Mouse (Mus musculus) frontal cortex, postnatal 10 days (tissue): ENCODE measurements at regions not wholly inside any gene's neighbourhood (a gene's known extent, or its start where the extent isn't known, plus 50 kb on each side); places are given as distances from the start of the nearest gene placed in this dataset.

ENCODE experiments used
- DNase-seq, 2 experiments: peaks; one replicate each; pipeline ENCODE4 v3.0.0; 2022; ENCODE audit warnings: low spot score in 2 of 2, mixed read lengths in 1 of 2

DNA sequence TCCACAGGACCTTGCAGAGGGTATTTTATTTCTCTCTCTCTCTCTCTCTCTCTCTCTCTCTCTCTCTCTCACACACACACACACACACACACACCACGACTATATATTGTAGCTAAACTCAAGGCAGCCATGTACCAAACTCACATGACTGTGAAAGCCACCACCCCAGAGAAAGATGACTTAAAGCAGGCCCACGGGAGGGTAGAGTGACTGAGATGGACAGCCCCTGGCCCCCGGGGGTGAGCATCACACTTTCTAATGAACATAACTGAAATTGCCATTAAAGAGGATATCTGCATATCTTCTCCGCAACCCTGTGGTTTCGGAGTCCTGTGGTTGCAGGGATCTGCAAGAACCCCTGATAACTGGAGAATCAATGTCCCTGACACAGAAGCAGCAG is 197.1 kb upstream of the Spdye4c start:
- DNase-seq, result no peak

DNA sequence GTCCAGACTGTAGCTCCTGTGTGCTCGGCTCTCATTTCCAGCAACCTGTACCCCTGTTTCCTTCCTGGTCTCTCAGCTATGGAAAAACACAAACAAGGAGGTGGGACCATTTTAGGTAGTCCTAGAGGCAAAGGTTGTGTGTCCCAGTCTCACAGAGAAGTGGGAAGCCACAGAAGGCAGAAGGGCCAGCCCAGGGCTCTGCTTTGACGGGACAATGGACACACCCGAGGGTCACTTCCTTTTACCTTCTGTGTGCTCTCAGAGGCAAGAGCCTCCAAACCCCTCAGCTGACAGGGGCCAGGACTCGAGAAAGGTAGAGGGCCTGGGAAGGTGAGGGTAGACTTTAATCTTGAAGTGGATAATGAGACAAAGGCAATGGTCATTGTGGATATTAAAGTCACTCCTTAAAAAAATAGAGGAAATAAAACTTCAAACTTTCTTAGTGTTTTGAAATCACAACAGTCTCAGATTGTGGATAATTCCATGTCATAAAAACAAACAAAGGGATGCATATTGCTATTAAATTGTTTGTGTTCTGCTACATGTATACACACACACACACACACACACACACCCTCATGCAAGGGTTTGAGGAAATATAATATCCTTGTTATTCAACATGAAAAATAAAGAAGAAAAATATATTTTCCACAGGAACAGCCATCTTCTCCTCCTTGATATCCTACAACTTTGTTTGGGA is 195.6 kb upstream of the Spdye4c start:
- no peak for DNase-seq

DNA sequence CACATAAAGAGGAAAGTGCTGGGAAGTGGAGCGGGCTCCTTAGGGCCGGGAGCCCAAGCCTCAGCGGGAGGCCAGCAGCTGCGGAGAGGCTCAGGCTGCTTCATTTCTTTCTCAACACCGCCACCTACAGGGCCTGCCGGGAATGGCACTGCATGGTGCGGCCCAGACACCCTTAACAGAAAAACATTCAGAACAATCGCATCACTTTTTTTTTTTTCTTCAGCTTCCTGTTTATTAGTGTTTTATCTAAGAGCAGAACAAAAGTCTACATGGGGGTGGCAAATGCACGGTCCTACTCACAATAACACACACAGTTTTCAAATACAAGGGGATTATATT is 195.0 kb upstream of the Spdye4c start:
- DNase-seq, result peak; percentile 77 to 90

DNA sequence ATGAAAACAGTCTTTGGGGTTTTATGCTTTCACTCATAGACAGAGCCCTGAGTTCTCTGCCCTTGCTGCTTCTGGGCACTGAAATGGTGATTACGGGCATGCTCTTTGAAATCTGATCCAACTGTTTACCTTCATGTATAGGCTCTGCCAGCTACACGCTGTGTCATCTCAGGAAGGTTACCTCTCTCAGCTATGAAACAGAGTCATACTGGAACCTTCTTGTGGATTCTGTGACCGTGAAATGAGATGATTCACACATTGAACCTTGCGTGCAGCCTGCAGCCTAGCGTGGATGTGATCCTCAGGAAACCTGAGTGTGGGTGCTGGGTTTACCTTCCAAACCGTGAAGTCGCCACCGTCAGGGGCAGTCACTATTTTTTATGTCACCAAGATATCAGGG is 189.7 kb upstream of the Spdye4c start:
- no peak for DNase-seq

DNA sequence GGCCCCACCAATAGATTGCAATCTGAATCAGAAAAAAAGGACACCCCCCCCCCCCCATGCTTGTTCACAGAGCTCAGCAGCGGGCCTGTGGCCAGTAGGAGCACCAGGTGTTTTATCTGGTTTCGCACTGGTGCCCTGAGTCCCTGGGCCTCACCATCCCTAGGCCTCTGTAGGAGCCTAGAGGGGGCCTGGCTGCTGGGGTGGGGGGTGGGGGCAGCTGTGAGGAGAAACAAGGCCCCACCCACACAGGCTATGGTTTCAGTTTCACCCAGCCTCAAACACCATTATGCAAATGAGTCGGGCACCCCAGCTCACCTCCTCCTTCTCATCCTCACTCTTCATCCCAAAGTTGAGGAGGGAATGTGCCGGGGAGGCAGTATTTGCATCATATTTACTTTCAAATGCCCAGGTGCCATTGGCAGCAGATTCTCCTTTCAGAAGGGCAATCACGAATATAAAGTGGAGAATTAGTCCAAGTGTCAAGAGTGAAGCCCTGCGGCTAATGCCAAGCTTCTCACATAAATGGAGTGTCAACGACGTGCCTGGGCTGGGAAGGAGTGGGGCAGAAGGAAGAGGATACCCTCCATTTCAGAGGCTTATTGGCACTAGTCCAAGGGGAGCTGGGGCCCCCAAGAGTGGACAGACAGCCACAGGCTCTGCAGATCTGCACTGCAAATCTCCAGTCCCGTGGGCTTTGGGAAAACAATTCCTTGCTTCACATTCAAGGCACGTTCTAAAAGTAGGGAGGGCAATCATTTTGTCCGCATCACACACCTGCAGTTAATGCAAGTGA is 187.7 kb upstream of the Spdye4c start:
- DNase-seq, result no peak

DNA sequence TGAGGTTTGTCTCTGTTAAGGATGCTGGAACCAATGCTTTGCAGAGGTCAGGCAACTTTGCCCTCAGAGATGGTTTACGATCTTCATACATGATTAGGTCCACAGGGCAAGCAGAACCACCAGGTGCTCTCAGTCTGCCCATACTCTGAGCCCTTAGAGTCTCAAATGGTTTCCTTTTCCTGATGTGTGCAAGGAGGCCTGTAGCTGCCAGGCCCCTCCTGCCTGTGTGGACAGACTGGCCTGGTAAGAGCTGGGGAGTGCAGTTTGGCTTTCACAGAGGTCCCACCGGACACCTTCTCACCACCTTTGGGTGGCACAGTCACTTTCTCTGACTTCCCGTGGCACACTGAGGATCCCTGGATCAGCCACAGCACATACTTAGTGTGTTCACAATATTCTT is 186.6 kb upstream of the Spdye4c start:
- DNase-seq, result no peak

DNA sequence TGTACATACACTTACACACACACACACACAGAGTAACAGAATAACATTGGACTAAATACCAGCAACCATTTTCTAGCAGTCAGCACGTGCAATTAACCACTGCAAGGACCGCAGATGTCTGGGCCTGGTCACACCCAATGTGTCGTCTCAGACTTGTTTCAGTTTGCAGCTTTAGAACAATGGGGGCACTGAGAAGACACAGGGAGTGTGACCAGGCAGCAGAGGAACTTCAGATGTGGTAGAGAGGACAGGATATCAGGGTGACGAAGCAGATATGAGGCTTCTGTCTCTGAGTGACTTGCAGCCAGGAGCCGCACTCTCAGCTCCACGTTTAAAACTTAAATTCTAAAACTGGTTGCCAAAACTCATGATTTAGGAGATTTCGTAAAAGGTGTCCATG is 183.9 kb upstream of the Spdye4c start:
- no peak for DNase-seq

DNA sequence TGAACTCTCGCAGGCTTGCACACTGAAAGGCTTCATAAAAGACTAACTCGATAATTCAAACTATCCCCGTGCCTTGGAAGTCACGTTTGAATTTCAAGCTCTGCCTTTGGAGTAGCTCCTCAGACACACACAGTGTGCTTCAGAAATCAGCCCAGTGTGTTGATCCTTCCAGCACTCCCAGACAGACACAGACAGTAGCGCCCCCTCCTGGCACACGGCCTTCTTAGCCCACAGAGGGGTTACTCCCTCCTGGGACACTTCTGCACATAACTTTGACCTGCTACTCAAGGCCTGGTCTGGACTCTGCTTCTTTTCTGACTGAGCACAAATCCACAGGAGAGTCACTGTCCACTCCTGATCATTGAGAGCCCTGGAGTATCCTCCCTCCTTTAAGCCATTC is 182.3 kb upstream of the Spdye4c start:
- no peak for DNase-seq

DNA sequence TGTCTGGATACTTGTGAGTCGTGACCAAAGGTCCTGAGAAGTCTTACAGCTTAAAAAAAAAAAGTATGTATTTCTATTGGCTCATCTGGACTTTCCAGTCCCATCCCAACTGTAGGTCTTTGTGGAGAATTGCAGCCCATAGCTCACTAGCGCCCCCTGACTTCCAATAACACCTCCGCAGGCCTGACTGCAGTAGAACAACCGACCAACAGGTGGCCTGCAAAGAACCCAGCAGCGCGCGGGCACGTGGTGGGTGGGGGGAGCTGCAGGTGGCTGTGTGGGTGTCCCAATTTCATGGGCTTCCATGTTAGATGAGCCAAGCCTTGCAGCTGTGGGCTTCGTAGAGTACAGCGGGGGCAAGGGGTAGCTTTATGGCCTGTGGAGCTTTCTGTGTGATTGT is 178.7 kb upstream of the Spdye4c start:
- peak in 1 of 2 experiments; percentile 44 for DNase-seq

DNA sequence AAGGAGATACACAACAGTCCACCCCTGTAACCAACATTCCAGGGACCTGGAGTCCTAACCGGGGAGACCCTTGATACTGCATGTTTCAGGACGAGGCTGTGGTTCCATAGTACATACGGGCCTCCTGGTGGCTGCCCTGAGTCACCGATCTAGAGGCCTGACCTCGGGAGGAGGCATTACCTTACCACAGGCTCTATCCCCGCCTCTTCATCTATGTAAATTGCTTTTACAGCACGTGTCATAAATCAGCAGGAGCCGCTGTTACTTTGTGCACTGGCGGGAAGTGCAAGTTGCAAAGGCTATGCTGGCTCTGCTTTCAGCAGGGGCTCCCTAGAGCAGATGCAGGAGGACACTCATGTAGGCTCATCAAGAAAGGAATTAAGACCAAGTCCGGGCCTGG is 178.0 kb upstream of the Spdye4c start:
- DNase-seq, result no peak

DNA sequence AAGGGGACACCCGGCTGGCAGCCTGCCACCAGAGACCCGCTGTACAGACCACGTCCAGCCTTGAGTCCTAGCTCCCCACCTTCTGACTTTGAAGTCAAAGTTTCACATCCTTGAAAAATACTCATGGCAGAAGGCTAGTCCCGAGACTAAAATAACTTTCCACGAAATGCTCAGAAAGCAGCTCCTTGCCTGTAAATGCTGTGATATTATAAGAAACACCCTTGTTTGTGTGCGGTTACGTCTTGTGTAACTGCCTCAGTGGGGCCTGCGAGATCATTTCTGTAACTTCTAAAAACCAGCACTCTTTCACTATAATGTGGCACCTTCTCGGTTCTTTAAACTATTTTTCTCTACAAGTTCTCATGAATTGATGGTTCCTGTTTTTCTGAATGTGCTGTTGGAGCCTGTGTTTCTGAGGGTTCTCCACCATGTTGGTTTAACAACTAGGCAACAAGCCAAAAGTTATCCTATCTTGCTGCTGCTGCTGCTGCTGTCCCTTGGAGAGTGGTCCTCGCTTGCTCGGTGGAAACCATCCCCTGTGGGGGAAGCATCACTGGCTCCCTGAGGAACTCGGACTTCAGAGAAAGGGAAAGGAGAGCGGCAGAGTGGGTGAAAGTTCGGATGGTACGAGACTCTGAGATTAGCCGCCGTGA is 176.3 kb upstream of the Spdye4c start:
- DNase-seq, result no peak

DNA sequence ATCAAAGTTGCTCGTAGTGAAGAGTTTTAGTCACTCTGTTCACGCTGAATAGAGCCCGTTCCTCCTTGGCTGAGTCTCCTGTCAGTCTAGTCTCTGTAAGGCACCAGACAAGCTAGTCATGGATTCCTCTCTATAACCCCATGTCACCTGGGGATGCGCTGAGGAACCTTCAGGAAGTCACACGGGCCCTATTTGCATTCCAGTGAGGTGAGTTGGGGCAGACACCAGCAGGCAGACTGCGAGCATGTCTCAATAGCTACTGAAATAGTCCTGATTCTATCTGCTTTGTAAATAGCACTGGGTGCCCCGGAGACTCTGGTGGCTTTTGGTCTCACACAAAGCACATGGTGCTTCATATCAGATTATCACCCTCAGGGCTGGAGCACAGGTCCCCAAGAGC is 174.6 kb upstream of the Spdye4c start:
- DNase-seq, result no peak

DNA sequence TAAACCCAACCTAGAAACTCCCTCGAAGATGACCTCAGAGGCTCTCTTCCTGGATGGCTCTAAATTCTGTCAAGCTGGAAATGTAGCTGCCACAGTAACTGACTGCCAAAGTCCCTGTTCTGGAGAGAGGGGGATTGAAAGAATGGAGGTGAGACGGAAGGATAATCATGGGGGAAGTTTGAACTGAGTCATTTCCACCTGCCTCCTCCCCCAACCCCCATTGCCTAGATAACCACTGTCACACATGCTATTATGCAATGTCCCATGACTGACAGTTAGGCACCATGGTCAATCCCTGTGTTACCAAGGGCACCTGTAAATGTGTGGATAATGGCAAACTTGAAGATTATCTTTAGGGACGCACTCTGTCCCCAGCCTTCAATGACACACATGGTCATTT is 172.0 kb upstream of the Spdye4c start:
- no peak for DNase-seq

DNA sequence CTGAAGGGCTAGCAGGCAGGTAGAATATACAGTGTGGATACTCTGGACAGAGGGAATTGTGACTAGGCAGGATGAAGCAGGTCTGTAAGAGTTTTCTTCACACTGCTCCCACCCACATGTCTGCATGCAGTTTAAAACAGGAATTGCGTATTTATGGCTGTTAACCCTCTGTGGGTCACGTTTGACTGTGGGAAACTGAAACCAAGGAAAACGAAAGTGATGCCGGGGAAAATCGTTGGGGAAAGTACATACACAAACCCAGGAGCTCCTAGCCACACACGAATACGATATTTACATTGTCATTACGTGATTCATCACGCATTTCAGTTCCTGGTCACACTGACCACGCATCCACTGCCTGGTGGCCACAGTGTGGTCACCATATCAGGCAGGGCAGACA is 170.6 kb upstream of the Spdye4c start:
- no peak for DNase-seq

DNA sequence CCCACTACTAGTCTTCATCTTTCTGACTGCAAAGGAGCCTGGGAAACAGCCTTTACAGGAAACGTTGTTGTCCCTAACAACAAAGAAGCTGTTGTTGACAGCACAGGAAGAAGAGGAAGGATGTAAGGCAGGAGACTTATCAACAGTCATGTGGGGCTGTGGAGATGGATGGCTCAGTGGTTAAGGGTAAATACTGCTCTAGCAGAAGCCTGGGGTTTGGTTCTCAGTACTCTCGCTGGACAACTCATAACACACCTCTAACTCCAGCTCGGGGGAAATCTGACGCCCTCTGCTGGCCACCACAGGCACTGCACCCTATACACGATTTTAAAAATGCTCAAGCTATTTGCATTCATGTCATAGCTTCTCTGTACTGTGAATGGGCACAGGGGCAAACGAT is 168.3 kb upstream of the Spdye4c start:
- no peak for DNase-seq

DNA sequence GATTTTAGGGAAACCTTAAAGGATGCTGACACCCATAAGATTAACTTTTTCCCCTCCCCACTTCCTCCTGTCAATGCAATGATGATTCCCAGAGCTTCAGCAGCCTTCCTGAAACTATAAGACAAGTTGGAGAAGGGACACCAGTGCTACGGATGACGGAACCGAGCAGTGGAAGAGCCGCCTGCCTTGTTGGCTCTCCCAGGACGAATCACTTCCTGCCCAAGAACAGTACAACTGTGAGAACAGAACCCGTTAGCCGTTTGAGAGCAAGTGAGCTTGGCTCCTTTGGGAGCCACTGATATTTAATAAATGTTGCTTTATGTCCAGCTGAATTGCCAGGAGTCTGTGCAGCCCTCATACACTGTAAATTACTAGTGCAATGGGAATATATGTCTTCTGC is 166.8 kb upstream of the Spdye4c start:
- no peak for DNase-seq

DNA sequence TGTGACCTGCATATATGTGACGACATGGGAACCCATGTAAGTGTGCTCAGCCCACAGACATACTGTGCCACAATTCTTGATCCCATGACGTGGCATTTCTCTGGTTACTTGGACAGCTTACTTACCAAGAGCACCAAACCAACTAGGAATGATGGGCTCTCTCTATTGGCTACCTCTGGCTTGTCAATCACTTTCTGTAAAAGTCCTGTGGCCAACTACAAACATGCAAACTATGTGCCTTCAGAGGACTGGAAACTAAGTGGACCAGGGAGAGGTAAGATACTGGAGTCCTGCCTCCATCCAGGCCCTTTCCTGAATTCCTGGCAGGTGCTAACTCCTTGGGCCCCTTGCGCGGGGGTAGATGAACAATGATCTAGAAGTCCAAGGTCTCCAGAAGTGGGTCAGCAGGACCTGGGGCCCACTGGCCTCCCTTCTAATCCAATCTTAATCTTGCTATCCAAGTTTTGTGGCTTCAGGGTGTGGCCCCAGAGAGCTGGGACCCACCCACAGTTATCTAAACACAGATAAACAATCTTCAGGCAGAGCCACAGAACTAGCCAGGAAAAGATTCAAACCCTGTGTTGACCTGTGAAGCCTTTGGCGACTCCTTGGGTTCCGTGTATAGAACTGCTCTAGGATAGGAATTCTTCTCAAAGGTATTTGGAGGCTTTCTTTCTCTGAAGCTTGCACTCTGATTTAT is 163.7 kb upstream of the Spdye4c start:
- DNase-seq, result no peak

DNA sequence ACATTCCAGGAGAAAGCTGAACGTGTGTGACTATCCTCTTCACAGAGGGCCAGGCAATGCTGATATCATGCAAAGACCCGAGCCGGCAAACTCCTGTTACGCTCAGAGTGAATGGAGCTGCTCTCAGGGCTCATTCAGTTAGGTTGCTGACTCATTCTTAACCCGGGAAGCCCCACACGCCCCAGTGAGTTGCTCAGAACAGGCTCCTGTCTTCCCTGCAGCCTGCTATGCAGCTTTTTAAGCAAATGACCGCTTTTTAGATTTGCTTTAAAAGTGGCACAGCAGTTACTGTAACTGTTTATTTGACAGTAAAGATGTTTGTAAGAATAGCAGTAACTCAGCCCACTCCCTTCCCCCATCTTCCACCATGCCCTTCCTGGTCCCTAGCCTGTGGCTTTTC is 162.9 kb upstream of the Spdye4c start:
- no peak for DNase-seq

DNA sequence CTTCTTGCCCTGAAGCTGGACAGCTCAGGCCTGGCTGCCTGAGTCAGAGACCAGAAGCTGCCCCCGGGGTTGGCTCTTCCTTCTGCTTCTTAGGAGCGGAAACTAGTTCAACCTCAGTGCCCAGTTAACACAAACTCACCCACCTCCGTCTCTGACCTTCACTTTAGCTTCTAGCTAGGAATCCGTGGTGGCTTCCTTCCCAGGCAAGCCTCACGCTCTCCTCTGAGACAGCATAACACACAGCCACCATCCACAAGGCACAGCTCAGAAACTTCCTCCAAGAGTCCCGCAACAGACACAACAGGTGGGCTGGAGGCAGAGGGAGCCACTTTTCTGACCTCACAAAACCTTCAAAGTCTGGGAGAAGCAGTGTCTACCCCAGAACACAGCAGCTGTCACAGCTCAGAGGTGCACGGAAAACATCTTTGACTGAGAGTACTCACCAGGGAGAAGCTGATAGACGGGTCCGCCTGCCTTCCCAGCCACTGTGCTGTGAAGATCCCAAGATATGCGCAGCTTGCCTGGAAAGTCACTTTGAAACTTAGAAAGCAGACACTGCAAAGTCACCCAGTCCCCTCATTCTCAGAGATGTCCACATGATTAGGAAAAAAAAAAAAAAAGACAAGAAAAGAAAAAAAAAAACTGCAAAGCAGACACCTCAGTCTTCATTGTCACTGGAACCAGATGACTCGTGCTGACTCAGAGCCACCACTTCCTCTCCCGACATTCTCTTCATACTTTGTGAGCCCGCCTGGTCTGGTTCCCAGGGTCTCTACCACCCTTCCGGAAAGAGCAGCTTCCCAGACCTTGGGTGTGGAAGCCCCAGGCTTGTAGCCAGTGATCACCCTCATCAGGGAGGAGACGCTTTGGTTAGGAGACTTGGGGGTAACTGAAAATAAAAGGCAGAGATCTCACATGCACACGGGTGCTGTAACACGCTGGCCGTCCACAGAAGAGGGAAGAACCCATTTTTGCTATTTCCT is 162.1 kb upstream of the Spdye4c start:
- DNase-seq, result no peak

DNA sequence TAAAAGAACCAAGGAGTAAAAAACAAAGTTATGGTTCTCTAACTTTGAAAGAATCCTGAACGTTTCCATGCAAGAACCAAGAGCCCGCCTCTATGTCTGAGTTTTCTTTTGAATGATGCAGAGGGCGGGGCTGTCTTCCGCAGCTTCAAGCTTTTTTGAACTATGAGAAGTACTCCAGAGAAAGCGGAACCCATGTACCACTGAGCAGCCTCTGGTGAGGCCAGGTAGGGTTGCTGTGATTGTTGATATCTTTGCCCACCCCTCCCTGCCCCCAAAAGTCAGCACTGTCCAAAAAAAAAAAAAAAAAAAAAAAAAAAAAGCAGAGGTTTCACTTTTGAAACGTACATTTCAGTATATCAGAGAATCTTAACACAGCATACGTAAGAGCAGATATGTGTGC is 161.2 kb upstream of the Spdye4c start:
- DNase-seq, result no peak

DNA sequence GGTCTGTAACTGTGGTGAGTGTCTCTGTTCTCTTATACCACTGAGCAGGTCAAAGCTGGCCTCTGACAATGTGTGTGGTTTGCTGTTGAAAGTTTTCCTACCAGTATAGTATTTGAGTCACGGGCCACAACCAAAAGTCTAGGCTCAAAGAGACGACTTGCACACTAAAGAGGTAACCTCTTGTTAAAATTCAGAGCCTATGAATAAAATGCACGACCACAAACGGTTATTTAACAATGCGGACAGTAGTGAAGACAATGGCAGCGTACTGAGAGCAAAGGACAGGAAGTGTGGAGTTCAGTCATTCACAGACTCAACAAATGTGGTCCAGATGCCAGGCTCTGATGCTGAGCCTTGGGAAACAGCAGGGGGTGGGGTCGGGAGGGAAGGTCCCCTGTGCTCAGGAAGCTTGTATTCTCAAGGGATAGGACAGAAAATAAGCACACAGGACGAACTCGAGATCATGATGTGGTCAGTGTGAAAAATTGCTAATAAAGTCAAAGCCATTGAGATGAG is 160.2 kb upstream of the Spdye4c start:
- DNase-seq, result no peak
